Mouse (Mus musculus) forebrain, embryonic 15.5 days (tissue): ENCODE data around the gene Esp18. TPM values are rescaled to one million over a fixed set of nuclear protein-coding genes. Genes with fewer than 3 reads are reported as not detected.

ENCODE experiments used
- ATAC-seq: fragments of 200-750 bp; cut with Nextera tagmentation; replicated peaks from 2 replicates; pipeline ENCODE4 v1.8.0; 2017; ENCODE audit warnings: mild to moderate bottlenecking, moderate TSS enrichment, moderate library complexity
- H3K27ac ChIP-seq: fragments of 300-500 bp; sonication (generic); replicated peaks from 2 replicates; pipeline ENCODE4 v1.5.1; 2015; ENCODE audit warnings: mild to moderate bottlenecking, inconsistent platforms
- H3K27me3 ChIP-seq: fragments of 300-500 bp; sonication (generic); 2 replicates; pipeline ENCODE4 v1.6.1; 2015; ENCODE audit warnings: inconsistent platforms
- H3K36me3 ChIP-seq: fragments of 300-500 bp; sonication (generic); 2 replicates; pipeline ENCODE4 v1.6.1; 2015; ENCODE audit warnings: mild to moderate bottlenecking, inconsistent platforms
- H3K4me1 ChIP-seq: fragments of 300-500 bp; sonication (generic); 2 replicates; pipeline ENCODE4 v1.6.1; 2015; ENCODE audit warnings: inconsistent platforms
- H3K4me2 ChIP-seq: fragments of 300-500 bp; sonication (generic); replicated peaks from 2 replicates; pipeline ENCODE4 v1.6.1; 2015; ENCODE audit warnings: mild to moderate bottlenecking, inconsistent platforms
- H3K4me3 ChIP-seq: fragments of 300-500 bp; sonication (generic); 2 replicates; pipeline ENCODE4 v1.5.1; 2015; ENCODE audit warnings: mild to moderate bottlenecking, inconsistent platforms
- H3K9ac ChIP-seq: fragments of 300-500 bp; sonication (generic); replicated peaks from 2 replicates; pipeline ENCODE4 v1.6.1; 2015; ENCODE audit warnings: mild to moderate bottlenecking, inconsistent platforms
- H3K9me3 ChIP-seq: fragments of 300-500 bp; sonication (generic); 2 replicates; pipeline ENCODE4 v1.6.1; 2016; ENCODE audit warnings: inconsistent platforms
- WGBS: fragments of 180-500 bp; shearing (Covaris S2); methylation state at CpG from one replicate; pipeline ENCODE4 v1.1.7; 2015; ENCODE audit warnings: mixed read lengths; 5-methylcytosine and 5-hydroxymethylcytosine counted together
- microRNA-seq: library from miRNA; unstranded; fragments of <30 nt; microRNA quantifications from one replicate; pipeline ENCODE4, GENCODE M21; 2016
- polyA plus RNA-seq: library from polyadenylated mRNA; unstranded; fragments of >200 nt; fragmentation: Nextera tagmentation; extraction: Ambion mirVana; gene quantifications from 2 replicates; pipeline ENCODE4 v1.2.1, GENCODE M21; 2015

Gene Esp18
- not detected in 2 replicates for polyA plus RNA-seq

GRCm38 (mm10) chr17:39406059-39406458 lies at the start of gene Esp18:
Gene Esp18 (plus strand): TSS chr17:39406359.
- no peaks in the 10 kb centered on the region for H3K27me3 ChIP-seq
- no peak for ATAC-seq
- WGBS: 70% methylated on average over 2 of the region's 2 CpGs

GRCm38 (mm10) chr17:39363316-39363715 lies 42.8 kb upstream of the Esp18 start:
- ATAC-seq: no peak
- WGBS: 63% methylated on average over 3 of the region's 3 CpGs
- no peak overlapping the region for H3K27ac ChIP-seq
- no peaks in the 10 kb centered on the region for H3K4me1 ChIP-seq
- H3K9me3 ChIP-seq: no peaks in the 10 kb centered on the region
- H3K36me3 ChIP-seq: no peaks in the 10 kb centered on the region
- H3K4me3 ChIP-seq: no peak overlapping the region
- H3K27me3 ChIP-seq: no peaks in the 10 kb centered on the region
- no peak overlapping the region for H3K4me2 ChIP-seq
- H3K9ac ChIP-seq: no peak overlapping the region

More at GRCm38 (mm10) chr17:39406059-39406458, at the start of gene Esp18:
- no peaks in the 10 kb centered on the region for H3K9me3 ChIP-seq
- H3K4me1 ChIP-seq: no peaks in the 10 kb centered on the region
- H3K4me3 ChIP-seq: no peak within 1 kb of the TSS
- no peak within 1 kb of the TSS for H3K4me2 ChIP-seq
- no peak within 1 kb of the TSS for H3K27ac ChIP-seq
- H3K9ac ChIP-seq: no peak within 1 kb of the TSS
- no peaks in the 10 kb centered on the region for H3K36me3 ChIP-seq

Small RNA genes lying within 50 kb of the gene (microRNA-seq; reads per million reads assigned to microRNA genes)
- gene Gm26429: not detected

Other genes with a start within 250 kb of the Esp18 start
- not detected in 2 replicates for gene Esp16, start 129.8 kb downstream of the Esp18 start, polyA plus RNA-seq
- gene Esp15, start 234.6 kb downstream of the Esp18 start, polyA plus RNA-seq: not detected in 2 replicates